Mouse (Mus musculus) megakaryocyte, embryonic 14.5 days (primary cell): ENCODE data around the gene Nfya. TPM values are rescaled to one million over a fixed set of nuclear protein-coding genes. Genes with fewer than 3 reads are reported as not detected.

ENCODE experiments used
- H3K27me3 ChIP-seq: replicated peaks from 2 replicates; pipeline ENCODE3; 2012; ENCODE audit warnings: inconsistent platforms
- H3K36me3 ChIP-seq: replicated peaks from 2 replicates; pipeline ENCODE3; 2012; ENCODE audit warnings: low read length, inconsistent platforms, mixed read lengths
- H3K4me1 ChIP-seq: 2 replicates; pipeline ENCODE4 v1.6.1; 2012; ENCODE audit warnings: inconsistent platforms
- H3K4me3 ChIP-seq: replicated peaks from 2 replicates; pipeline ENCODE3; 2012; ENCODE audit warnings: moderate library complexity, mild to moderate bottlenecking, inconsistent platforms
- H3K9me3 ChIP-seq: 2 replicates; pipeline ENCODE4 v1.6.1; 2012; ENCODE audit warnings: inconsistent platforms
- FLI1 ChIP-seq: IDR thresholded peaks from 2 replicates; pipeline ENCODE4 v1.6.1; 2012; ENCODE audit warnings: low read length, inconsistent platforms, mixed read lengths
- GATA1 ChIP-seq: IDR thresholded peaks from 3 replicates; pipeline ENCODE4 v1.6.1; 2012; ENCODE audit warnings: mixed read lengths, low read length, inconsistent platforms, borderline replicate concordance
- polyA plus RNA-seq: library from polyadenylated mRNA; stranded (reverse); fragments of >175 nt; gene quantifications from 2 replicates; pipeline ENCODE4 v1.2.3, GENCODE M21; 2012; ENCODE audit warnings: low replicate concordance; ENCODE audit not compliant: insufficient read depth

Nfya gene
- polyA plus RNA-seq, 1 experiment = 12.7 TPM

DNA sequence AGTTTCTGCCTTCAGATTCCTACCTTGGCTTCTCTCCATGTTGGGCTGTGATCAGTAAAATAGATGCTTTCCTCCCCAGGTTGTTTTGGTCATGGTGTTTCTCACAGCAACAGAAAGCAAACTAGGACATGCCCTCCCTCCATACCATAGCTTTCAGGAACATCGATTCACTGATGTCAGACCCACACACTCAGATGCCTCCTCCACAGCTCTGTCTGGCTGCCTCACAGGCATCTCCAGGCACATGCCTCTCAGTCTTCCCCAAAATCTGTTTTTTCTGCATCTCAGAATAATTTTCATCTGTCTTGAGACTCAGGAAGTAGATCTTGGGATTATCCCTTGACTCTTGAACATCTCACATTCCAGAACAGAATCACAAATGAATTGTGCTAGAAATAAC lies 33.6 kb downstream of the Nfya start:
- TF ChIP-seq GATA1 (no peak), FLI1 (no peak)
- H3K36me3 ChIP-seq = peaks cover 72% of the 10 kb centered on the region

GRCm38 (mm10) chr17:48372987-48373386 lies 36.7 kb downstream of the Nfya start:
- peaks cover 45% of the 10 kb centered on the region for H3K4me1 ChIP-seq
- TF ChIP-seq GATA1 (no peak), FLI1 (no peak)
- H3K4me3 ChIP-seq = no peak overlapping the region
- no peaks in the 10 kb centered on the region for H3K9me3 ChIP-seq
- peaks cover 80% of the 10 kb centered on the region for H3K36me3 ChIP-seq
- no peaks in the 10 kb centered on the region for H3K27me3 ChIP-seq

More for the DNA sequence above, 33.6 kb downstream of the Nfya start:
- Histone ChIP-seq H3K4me3 (no peak overlapping the region), H3K9me3 (no peaks in the 10 kb centered on the region), H3K27me3 (no peaks in the 10 kb centered on the region), H3K4me1 (peaks cover 36% of the 10 kb centered on the region)

DNA sequence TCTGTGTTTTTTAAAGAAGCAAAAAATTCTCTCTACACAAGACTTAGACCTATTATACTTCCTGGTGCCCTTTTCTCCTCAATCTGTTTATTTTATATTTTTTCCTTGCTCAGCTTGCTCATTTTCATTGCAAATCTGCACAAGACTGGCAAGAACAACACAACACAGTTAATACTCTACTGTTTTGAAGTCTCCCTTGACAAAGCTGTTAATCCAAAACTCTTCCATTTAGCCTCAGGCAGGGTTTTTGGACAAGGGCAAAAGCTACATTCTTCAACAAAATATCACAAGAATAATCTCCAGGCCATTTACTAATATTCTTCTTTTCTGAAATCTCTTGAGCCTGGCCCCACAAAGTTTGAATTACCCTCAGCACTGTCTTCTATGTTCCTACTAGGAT lies 38.1 kb downstream of the Nfya start:
- TF ChIP-seq FLI1 (no peak), GATA1 (no peak)
- H3K36me3 ChIP-seq = peaks cover 90% of the 10 kb centered on the region
- H3K9me3 ChIP-seq = no peaks in the 10 kb centered on the region
- H3K27me3 ChIP-seq = no peaks in the 10 kb centered on the region
- H3K4me3 ChIP-seq = no peak overlapping the region
- peaks cover 58% of the 10 kb centered on the region for H3K4me1 ChIP-seq

DNA sequence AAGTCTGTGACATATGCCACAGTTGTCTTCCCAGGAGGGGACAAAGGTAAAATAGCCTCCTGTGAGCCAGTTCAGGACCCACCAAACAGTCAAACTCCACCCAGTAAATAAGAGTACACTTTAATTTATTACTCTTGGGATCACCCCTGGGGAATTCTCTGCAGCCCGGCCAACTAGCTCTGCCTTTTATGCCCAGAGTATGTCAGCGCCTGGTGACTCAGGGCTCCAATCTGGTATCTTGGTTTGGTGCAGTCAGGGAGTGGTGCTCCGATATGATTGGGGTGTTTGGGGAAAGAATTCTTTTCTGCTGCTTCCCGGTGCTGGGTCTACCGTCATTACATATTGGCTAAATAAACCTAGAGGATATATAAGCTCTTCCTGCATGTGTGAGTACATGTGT lies 42.9 kb downstream of the Nfya start:
- Histone ChIP-seq H3K27me3 (no peaks in the 10 kb centered on the region), H3K4me1 (peaks cover 70% of the 10 kb centered on the region), H3K36me3 (peaks cover 96% of the 10 kb centered on the region), H3K4me3 (peak overlapping the region; percentile 1), H3K9me3 (no peaks in the 10 kb centered on the region)
- TF ChIP-seq GATA1 (no peak), FLI1 (no peak)

DNA sequence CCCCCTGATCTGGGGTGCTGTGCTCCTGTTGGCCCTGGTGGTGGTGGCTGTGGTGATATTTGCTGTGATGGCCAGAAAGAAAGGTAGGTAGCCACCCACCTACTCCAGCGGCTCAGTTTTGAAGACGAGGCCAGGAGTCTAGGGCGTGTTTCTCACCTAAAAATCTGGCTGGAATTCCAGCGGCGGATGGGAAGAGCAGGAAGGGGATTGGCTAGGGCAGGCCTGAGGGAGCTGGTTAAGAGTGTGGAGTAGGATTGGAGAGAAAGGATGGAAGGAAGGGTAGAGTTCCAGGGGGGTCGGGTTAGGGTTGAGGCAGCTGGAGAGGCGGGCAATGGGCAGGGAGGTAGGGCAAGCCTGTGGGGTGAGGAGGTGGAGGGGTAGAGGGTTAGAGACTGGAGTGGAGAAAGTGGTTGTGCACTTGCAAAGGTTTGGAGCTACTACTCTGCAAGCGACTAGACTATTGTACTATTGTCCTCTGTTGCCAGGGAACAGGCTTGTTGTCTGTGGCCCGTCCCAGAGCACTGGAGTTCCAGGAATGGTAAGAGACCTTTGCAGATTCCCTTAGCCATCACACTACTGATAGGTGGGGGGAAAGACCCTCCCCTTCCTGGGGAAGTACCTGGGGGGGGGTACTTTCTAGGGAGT lies 44.1 kb downstream of the Nfya start:
- Histone ChIP-seq H3K9me3 (no peaks in the 10 kb centered on the region), H3K27me3 (no peaks in the 10 kb centered on the region), H3K4me3 (no peak overlapping the region), H3K36me3 (peaks cover 97% of the 10 kb centered on the region), H3K4me1 (peaks cover 81% of the 10 kb centered on the region)
- no peak for TF ChIP-seq GATA1
- no peak for TF ChIP-seq FLI1

GRCm38 (mm10) chr17:48363421-48363965 lies 46.2 kb downstream of the Nfya start:
- Histone ChIP-seq H3K4me3 (peak overlapping the region; percentile 84), H3K4me1 (peaks cover 96% of the 10 kb centered on the region), H3K9me3 (no peaks in the 10 kb centered on the region), H3K36me3 (peaks cover 79% of the 10 kb centered on the region), H3K27me3 (no peaks in the 10 kb centered on the region)
- TF ChIP-seq FLI1 (no peak), GATA1 (no peak)

- no peaks in the 10 kb centered on the region for H3K27me3 ChIP-seq
- TF ChIP-seq GATA1 (no peak), FLI1 (no peak)
- H3K36me3 ChIP-seq = peaks cover 78% of the 10 kb centered on the region
- peak overlapping the region; percentile 84 for H3K4me3 ChIP-seq
- no peaks in the 10 kb centered on the region for H3K9me3 ChIP-seq
- peaks cover 96% of the 10 kb centered on the region for H3K4me1 ChIP-seq
Observed at GRCm38 (mm10) chr17:48362966-48363365, 46.7 kb downstream of the Nfya start.

DNA sequence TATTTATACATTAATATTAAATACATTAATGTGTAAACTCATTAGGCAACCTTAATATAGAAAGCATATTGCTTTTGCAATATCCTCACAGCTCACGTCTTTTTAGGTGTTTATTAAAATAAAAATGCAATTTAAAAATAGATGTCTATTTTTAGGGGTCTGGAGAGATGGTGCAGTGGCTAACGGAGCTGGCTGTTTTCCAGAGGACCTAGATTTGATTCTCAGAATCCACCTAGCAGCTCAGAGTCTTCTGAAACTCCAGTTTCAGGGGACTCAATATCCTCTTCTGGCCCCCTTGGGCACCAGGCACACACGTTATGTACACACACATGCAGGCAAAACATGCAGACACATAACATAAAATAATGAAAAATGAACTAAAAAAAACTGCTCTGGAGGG lies 47.4 kb downstream of the Nfya start:
- peaks cover 96% of the 10 kb centered on the region for H3K4me1 ChIP-seq
- no peaks in the 10 kb centered on the region for H3K9me3 ChIP-seq
- TF ChIP-seq FLI1 (no peak), GATA1 (no peak)
- no peaks in the 10 kb centered on the region for H3K27me3 ChIP-seq
- H3K36me3 ChIP-seq = peaks cover 76% of the 10 kb centered on the region
- peak overlapping the region; percentile 84 for H3K4me3 ChIP-seq

GRCm38 (mm10) chr17:48360462-48360861 lies 49.2 kb downstream of the Nfya start:
- H3K36me3 ChIP-seq = peaks cover 60% of the 10 kb centered on the region
- peaks cover 96% of the 10 kb centered on the region for H3K4me1 ChIP-seq
- TF ChIP-seq GATA1 (no peak), FLI1 (no peak)
- no peaks in the 10 kb centered on the region for H3K27me3 ChIP-seq
- peak overlapping the region; percentile 93 for H3K4me3 ChIP-seq
- H3K9me3 ChIP-seq = no peaks in the 10 kb centered on the region

- TF ChIP-seq GATA1 (no peak), FLI1 (no peak)
- Histone ChIP-seq H3K9me3 (no peaks in the 10 kb centered on the region), H3K4me3 (peak within 1 kb of the TSS; percentile 93), H3K4me1 (peaks cover 94% of the 10 kb centered on the region), H3K36me3 (peaks cover 52% of the 10 kb centered on the region), H3K27me3 (no peaks in the 10 kb centered on the region)
Observed at GRCm38 (mm10) chr17:48359616-48360015, 50.1 kb downstream of the Nfya start, which contains the start of gene Treml1. Gene Treml1, plus strand, starts transcription at chr17:48359916.

DNA sequence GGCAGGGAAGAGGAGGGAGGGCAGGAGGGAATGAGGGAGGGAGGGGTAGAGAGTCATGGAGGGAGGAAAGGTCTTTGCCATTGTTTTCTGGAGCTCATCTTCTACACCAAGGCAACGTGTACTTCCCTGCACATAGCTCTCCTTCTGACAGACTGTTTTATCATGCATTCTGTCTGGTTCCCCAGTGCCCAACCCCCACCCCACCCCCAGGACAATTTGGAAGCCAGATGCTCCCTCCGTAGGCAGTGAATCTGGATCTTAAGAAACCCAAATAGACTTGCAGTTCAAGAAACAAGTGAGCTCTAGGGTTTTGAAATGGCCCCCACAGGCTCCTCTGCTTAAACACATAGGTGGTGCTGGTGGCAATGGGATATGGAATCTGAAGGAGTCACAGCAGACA lies 51.8 kb downstream of the Nfya start:
- no peak for TF ChIP-seq FLI1
- TF ChIP-seq GATA1 = no peak
- peak overlapping the region; percentile 3 for H3K4me3 ChIP-seq
- H3K36me3 ChIP-seq = peaks cover 39% of the 10 kb centered on the region
- no peaks in the 10 kb centered on the region for H3K9me3 ChIP-seq
- no peaks in the 10 kb centered on the region for H3K27me3 ChIP-seq
- H3K4me1 ChIP-seq = peaks cover 94% of the 10 kb centered on the region
